Mouse (Mus musculus): ENCODE results near the gene Mknk1. TPM values are rescaled to one million over a fixed set of nuclear protein-coding genes. Genes with fewer than 3 reads are reported as not detected.
A peak's percentile ranks its signal among the peaks of the same experiment; 100 is the strongest.

Gene Mknk1
- total RNA-seq, 2 experiments from 2014 or later, result 33.1 to 38.6 TPM

DNA sequence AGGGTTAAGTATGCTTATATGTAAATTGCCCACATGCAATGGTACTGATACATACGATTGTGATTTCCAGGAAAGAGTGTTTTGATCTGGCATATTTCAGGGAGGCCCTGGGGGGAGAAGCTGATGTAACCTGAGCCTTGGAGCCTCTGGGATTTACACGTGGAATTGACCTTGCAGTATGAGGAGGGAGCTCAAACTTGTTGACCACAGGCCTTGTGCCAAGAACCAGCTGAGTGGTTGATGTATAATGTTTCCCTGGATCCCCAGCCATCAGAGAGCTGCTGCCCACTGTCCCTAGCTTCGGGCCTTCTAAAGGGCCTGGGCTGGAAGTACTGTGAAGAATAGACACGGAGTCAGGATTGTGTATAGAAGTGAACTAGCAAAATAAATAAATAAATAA, 958 bp downstream of the Mknk1 start:
- intact Hi-C loops (cut with DNase I), result no loop called here
- DNase-seq (ENCODE audit: low spot score in 2 of 2), result no peak

DNA sequence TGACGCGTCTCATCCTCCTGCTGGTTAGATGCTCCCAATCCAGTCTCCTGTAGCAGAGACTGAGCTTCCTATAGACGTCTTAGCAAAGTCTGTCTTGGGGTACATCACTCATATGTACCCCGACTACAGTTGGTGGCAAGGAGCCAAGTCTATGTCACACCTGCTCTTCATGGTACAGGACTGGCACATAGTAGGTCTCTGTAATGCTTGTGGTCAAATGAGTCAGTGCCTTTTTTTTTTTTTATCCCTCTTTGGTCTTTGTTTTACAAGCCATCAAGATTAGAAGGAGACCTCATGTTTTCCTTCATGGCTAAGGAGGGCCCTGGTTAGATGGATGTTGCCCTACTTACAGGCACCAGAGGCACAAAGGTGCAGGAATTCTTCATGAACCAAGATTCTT, 1.8 kb downstream of the Mknk1 start:
- DNase-seq (ENCODE audit: low spot score in 2 of 2), result no peak
- intact Hi-C loops (cut with DNase I), result no loop called here

DNA sequence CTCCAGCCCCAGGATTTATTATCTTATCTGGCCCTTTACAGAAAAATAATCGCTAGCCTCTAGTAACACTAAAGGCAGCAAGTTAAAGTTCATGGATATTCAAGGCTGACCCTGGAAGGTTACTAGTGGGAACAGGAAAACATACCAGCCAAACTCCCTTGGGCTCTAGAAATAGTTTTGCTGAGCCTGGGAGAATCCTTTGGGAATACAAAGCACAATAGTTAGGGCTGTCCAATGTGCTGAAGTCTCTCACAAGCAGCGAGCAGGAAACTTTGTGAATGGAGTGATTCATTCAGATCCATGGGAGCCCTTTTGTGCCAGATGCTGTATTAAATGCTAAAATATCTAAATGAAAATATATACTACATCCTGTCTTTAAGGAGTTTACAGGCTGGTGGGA, 7.7 kb downstream of the Mknk1 start:
- intact Hi-C loops (cut with DNase I), result no loop called here
- no peak for DNase-seq (ENCODE audit: low spot score in 2 of 2)

DNA sequence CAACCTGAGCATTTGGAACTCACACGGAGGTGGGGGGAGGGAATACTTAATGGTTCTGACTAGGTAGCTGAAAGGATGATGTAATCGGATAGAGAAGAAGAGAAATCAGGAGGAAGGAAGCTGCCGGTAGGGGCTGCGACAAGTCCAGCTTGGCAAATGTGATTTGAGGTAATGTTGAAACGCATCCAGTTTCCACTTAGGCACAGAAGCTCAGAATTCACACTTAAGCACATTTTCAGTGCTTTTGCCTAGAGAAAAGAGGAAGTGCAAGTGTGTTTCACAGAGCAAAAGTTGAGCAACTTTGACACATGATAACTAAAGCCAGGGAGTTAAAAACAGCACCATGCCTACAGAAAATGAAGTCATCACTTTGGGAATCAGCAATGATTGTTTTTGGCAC, 8.4 kb downstream of the Mknk1 start:
- DNase-seq (ENCODE audit: low spot score in 2 of 2), result peak; percentile 47 to 78

DNA sequence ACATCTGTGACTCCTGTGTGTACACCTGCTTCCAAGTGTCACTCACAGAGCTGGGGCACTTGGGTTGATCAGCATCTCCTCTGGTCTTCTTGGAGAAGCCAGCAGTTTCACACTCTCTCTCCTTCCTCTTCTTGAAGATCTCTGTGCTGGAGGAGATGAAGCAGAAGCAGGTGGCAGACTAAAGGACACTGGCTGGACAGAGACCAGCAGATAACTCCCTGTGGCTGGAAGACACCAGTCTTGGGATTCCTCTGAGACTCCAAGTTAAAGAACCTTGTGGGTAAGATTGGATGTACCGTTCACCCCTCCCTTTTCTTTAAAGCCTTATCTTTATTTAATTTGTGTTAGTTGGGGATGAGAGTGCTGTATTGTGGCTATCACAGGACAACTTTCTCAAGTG, 9.1 kb downstream of the Mknk1 start:
- no peak for DNase-seq (ENCODE audit: low spot score in 2 of 2)
- intact Hi-C loops (cut with DNase I), result no loop called here

More for the DNA sequence above, 8.4 kb downstream of the Mknk1 start:
- intact Hi-C loops (cut with DNase I), result no loop called here

DNA sequence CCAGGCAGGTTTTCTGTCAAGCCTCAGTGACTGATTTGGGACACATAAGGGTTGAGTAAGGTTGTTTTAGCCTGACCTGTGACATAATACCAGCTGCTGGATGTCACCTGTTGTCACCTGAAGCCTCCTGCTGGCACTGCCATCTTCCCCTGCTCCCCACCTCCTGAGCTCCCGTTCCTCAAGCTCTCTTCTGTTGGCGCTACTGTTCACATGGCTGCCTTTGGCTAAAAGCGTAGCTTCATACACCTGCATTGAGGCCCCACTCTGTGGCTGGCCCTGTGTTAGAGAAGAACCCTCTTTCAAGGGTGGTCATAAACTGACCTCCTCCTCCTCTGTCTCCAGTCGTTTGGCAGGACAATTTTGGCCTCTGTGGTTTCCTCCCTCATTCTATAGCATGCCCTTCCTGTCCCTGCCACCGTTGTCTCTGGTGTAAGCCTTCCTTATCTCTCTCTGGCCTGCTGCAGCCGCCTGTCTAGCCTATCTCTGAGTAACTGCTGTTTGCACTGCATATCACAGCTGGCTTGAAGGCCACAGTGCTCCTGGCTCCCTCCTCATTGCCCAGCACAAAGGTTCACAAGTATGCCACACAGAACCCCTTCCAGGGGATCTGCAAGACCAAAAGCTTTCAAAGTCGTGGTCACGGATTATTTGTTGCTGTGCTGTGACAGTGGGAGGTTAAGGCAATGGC, 10.1 kb downstream of the Mknk1 start:
- intact Hi-C loops (cut with DNase I), result no loop called here
- no peak for DNase-seq (ENCODE audit: low spot score in 2 of 2)

DNA sequence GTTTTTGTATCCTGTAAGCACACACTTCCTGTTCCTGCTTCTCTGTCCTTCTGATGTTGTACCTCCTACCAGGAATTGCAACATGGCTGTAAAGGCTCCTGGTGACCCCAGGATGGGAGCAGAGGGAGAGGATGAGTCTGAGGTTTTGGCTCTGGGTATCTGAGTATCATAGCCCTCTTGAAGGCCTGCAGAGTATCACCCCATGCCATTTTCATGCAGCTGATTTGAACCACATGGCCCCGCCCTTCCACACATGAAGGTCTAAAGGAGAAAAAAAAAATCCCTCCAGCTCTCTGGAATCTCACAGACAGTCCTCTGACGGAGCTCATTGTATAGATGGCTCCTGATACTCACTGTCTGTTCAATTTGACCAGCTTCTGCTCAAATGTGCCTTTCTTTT, 11.1 kb downstream of the Mknk1 start:
- no peak for DNase-seq (ENCODE audit: low spot score in 2 of 2)
- intact Hi-C loops (cut with DNase I), result no loop called here

DNA sequence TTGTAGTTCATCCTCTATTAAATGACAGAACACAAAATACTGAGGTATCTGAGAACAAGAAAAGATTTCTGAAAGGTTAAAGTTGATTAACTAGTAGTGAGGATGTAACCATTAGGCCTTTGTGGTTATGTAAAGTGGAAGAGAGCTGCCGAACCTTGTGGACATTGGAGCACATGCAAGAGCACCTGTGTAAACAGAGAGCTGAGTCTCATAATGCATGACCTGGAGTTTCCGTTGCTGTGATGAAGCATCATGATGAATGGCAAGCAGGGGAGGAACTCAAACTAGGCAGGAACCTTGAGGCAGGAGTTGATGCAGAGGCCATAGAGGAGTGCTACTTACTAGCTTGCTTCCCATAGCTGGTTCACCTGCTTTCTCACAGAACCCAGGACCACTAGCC, 11.6 kb downstream of the Mknk1 start:
- no peak for DNase-seq (ENCODE audit: low spot score in 2 of 2)
- intact Hi-C loops (cut with DNase I), result no loop called here

DNA sequence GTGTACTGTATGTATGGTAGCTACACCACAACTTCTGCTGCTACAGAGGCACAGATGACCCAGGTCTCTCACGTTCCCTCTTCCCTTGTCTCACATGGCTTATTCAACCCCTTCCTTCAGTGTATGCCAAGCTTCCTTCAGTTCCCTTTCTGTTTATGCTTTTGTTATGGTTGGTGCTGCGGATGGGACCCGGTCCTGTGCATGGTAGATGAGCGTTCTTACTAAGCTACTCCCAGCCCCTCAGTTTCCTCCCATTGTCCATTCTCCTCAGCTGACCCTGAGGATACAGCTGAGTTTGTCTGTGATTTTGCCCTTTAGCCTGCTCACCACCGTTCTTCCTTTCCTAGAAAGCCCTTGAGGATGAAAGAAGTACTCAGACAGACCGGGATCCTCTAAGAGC, 12.6 kb downstream of the Mknk1 start:
- intact Hi-C loops (cut with DNase I), result no loop called here
- DNase-seq (ENCODE audit: low spot score in 2 of 2), result no peak

DNA sequence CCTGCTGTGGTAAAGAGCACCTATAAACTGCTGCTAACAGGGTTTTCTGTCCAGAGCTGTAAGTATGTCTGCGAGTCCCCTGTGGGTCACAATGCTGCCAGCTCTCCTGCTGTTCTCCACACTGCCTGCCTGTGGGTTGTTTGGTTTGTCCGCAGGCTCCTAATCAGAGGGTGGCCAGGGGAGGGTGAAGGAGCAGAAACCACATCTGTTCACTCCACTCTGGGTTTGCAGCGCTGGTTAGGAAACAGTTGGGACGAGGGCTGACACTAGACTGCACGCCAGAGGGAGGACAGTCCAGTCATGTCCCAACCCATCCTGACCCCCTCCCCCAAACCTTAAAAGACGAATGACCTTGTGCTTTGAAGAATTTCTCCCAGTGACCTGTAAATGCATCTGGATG, 16.1 kb downstream of the Mknk1 start:
- intact Hi-C loops (cut with DNase I), result no loop called here
- DNase-seq (ENCODE audit: low spot score in 2 of 2), result no peak

DNA sequence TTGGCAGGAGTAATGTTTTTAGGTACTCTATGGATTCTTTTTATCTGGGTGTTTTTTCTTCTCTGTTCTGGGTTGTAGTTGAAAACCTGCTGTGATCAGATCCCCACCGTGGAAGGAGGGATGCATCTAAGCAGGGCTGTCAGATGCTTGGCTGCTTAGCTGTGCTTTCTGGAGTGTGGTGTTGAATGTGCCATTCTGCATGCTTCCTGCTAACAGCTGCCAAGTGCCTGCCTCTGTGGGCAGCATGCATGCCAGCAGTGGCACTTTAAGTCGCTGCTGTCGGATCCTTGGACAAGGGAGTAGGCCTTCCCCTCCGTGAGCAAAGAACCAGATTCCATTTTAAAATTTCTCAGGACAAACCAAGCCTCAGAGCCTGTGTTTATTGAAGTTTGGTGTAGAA, 16.6 kb downstream of the Mknk1 start:
- peak in 1 of 2 experiments; percentile 60 for DNase-seq (ENCODE audit: low spot score in 2 of 2)
- intact Hi-C loops (cut with DNase I), result no loop called here

DNA sequence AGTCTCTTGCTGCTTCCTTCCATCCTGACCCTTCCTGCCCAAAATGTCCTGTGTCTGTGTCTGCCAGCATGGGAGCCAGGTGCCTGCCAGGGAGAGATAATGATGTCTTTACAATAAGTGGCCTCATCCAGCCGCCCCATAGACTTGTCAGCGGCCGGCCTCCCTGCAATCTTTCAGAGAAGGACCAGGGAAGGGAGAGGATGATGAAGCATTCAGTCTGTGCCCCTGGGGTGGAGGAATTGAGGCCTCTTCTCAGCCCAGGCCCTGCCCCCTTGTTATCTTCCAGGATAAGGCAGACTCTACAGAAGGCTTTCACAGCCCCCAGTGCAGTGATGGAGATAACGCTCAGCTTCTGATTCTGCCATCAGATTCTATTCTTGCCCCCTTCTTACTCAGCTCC, 17.3 kb downstream of the Mknk1 start:
- no peak for DNase-seq (ENCODE audit: low spot score in 2 of 2)
- intact Hi-C loops (cut with DNase I), result no loop called here

DNA sequence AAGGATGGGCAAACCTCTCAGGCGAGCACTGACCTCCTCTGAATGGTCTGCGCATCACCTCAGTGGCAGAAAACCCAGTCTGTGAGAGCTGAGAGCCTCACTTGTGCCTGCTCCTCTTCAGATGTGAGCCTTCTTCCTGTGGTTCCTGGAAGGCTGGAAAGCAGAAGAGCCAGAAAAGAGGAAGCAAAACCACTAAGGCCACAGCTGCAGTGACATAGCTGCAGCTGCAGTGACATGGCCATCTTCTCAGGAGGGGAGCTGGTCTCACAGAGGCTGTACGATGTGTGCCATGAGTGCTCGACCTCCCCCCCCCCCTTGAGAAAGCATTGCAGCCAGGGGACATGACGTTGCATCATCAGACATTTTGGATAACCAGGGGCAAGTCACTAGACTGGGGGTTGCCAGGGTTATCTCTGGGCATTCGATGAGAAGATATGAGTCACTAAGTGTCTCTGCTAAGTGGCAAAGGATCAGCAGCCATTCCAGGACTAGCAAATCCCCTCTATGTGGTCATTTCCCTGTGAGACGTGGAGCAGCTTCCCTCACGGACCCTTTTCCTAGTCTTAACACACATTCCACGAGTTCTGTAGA, 18.4 kb downstream of the Mknk1 start:
- DNase-seq (ENCODE audit: low spot score in 2 of 2), result no peak
- intact Hi-C loops (cut with DNase I), result no loop called here

DNA sequence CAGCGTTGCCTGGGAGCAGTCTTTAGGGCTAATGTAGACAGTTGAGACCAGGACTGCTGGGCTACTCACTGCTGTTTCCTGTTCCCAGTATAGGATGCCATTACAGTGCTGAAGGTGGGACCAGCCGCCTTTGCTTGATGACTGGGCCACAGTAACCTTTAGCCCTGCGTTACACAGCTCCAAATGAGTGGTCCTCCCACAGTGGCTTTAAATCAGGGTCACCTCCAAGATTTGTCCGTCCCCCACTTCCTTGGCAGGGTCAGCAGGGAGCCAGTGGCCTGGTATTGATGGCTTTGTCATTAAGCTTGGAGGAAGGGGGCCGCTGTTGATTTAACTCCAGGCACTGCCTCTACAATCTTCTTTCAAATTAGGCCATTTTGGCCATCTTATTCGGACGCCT, 24.4 kb downstream of the Mknk1 start:
- no peak for DNase-seq (ENCODE audit: low spot score in 2 of 2)
- intact Hi-C loops (cut with DNase I), result no loop called here

DNA sequence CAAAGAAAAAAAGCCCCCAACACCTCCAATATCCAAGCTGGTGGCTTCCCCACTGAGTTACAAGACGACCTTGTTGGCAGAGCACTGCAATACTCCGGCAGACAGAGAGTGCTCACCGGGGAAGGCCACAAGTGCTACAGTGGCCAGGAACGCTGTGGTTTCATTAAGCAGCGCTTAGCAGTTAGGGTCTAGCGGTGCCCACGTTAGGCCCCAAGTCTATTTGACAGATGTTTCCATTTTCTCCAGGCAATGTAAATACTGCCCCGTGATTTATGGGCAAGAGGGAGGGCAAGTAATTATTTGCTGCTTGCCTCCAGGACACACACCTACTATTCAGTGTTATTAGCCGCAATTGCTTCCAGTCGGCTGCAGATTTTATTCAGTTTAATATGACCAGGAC, 24.9 kb downstream of the Mknk1 start:
- no peak for DNase-seq (ENCODE audit: low spot score in 2 of 2)
- intact Hi-C loops (cut with DNase I), result no loop called here

DNA sequence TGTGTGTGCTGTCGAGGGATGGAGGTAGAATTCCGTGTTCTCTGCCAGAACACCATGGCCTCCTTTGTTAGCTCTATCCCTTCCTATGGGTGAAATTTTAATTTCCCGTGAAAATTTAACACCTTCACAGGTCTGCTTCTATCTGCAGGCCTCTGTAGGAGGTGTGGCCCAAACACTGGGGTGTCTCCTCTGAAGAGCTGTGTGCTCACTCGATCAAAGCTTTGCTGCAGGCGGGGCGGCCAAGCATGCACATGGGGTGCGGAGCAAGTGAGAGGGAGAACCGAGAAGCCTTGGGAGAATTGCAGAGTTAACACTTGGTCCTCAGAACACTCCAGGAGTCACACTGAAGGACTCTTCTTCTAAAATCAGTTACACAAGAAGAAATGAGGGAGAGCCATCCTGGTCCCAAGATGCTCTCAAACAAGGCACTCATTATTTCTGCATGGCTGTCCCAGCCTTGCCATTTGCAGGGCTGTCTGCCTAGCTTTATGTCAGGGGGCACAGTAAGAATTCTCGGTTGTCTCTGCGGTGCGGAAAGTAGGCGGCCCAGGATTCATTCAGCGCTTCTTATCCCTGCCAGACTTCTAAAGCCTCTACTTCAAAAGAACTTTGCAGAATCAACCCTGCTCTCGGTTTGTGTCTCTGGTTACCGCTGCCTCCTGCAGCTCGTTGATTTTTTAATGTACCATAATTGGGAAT, 30.7 kb downstream of the Mknk1 start:
- no peak for DNase-seq (ENCODE audit: low spot score in 2 of 2)
- intact Hi-C loops (cut with DNase I), result no loop called here

DNA sequence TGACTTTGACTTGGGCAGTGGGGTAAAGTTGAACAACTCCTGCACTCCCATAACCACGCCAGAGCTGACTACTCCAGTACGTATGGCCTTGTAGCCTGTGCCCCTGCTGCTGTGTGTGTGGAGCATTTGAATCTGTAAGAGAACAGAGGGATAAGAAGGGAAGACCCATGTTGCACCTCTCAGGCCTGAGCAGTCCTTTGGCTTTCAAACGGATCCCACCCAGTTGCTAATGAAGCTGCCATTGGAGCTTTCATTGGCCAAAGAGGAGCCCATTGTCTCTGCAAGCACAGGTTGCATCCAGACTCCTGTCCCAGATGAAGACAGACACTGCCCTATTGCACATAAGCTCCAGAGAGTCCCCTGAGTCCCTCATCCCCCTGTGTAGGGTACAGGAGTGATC, 34.2 kb downstream of the Mknk1 start:
- no peak for DNase-seq (ENCODE audit: low spot score in 2 of 2)
- intact Hi-C loops (cut with DNase I), result no loop called here

DNA sequence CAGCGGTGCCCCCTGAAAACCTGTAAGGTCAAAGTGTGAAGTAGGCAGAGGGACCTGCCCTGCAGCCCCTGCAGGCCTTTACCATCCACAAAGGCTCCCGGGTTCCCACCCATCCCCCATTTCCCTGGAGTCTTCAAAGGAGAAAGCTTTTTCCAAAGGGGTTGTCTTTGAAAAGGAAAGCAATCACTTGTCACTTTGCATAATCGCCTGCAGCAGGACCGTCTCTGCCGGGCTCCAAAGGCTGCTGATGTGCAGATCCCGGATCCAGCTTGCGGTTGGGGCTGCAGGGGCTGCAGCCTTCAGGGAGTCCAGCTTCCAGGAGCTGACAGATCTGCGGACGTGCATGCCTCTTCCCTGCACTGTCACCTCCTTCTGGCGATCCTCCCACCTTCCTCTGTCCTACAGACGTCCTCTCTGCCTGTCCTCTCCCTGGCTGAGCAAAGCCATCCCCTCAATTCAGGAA, 39.2 kb downstream of the Mknk1 start:
- intact Hi-C loops (cut with DNase I), result no loop called here
- no peak for DNase-seq (ENCODE audit: low spot score in 2 of 2)

DNA sequence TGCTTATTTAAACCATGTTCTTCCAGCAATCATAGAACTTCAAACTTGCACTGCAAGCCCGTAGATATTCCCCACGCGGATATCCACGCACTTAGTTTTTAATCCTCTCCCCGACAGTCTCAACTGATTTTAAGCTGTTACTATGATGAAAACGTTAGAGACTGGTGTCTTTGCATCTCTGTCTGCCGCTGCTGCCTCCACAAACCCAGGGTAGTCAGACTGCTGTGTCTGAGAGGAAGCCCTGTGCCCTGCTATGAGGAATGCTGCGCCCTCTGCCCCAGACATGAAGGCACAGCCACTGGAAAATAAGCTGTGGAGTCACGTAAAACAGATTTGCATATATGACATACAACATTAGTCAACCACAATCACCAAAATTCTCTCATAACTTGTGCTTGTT, 39.8 kb downstream of the Mknk1 start:
- intact Hi-C loops (cut with DNase I), result no loop called here

DNA sequence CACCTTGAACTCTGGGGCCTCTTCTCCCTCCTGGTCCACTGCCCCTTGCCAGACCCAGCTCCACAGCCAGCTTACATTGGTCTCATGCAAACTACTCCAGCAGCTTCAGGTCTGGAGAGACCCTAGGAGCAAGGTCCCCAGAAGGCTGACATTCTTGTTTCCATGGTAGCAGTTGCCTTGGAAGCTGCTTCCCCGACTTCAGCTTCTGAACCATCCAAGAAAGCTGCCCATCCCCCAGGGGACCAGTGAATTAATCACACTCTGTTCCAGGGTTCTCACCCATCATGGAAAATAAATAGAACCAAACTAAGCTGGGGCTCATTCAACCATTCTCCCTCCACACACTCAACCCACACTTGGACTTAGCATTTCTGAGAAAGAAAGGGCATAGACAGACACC, 42.2 kb downstream of the Mknk1 start:
- peak; percentile 28 to 48 for DNase-seq (ENCODE audit: low spot score in 2 of 2)
- intact Hi-C loops (cut with DNase I), result no loop called here

More for the DNA sequence above, 39.8 kb downstream of the Mknk1 start:
- no peak for DNase-seq (ENCODE audit: low spot score in 2 of 2)

DNA sequence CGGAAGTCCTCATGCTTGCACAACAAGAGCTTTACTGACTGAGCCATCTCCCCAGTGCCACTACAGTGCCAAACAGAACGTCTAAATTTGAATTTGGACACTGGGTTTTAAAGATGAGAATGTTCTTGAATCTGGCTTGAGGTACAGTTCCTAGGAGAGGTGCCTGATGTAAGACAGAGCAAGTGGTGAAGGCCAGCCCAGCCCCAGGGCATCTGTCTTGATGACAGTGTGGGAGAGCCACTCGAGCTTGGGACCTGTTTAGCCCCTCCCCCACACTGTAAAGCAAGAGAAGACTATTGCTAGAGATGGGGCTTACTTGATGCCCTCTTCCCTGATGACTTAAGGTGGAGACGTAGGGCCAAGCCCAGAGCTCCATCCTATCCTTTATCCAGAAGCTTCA, 43.2 kb downstream of the Mknk1 start:
- DNase-seq (ENCODE audit: low spot score in 2 of 2), result no peak
- intact Hi-C loops (cut with DNase I), result no loop called here

All from left cerebral cortex, postnatal 25 days (tissue).